Mouse (Mus musculus): ENCODE results near the gene Rgs3. TPM values are rescaled to one million over a fixed set of nuclear protein-coding genes. Genes with fewer than 3 reads are reported as not detected.

Gene Rgs3
- polyA plus RNA-seq, 1 experiment, result 92.5 TPM

DNA sequence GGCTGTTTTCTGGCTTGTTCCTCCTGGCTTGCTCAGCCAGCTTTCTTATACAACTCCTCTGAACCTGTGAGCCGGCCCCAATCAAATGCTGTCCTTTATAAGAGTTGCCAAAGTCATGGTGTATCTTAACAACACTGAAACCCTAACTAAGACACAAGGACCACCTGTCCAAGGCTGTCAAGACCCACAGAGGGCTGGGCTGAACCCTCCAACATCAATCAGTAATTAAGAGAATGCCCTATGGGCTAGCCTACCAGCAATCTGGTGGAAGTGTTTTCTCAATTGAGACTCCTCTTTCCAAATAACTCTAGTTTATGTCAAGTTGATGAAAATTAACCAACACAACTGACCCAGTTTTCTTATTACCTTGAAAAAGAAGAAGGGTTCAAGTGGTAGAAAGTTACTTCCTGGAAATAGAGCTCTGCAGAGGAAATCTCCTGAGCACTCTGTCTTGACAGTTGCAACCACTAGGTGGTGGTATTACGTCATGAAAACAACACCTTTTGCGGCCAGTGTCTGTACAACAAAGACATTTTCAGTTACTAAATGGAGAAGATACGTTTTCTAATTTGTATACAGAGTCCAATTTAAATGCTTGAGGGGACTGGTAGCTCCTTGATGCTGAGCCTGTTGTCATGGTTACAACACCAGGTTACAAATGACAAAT is 1.4 kb downstream of the Rgs3 start:
- peak; percentile 95 for DNase-seq (ENCODE audit: low read depth)
- TF ChIP-seq POLR2A (IDR thresholded peaks at IDR 0.05; ENCODE audit: borderline replicate concordance, extremely low read depth, insufficient read depth, insufficient read length, poor library complexity, severe bottlenecking) (no peak), CTCF (IDR thresholded peaks at IDR 0.05; ENCODE audit: borderline replicate concordance, extremely low read depth, insufficient read depth, insufficient read length) (peak; percentile 78; the same call in 1 of the 2 replicates)

DNA sequence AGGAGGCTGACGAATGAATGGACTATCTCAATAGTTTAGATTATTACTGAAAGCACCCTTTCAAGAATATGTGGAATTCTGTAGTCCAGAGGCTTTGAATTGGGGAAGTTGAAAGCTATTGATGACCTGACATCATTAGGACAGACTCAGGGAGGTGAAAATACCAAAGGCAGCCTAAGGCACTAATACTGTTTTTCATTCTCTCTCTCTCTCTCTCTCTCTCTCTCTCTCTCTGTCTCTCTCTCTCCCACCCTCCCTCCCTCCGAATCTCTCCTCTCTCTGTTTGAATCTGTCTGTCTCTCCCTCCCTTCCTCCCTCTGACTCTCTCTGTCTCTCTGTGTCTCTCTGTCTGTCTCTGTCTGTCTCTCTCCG is 2.0 kb downstream of the Rgs3 start:
- no peak for DNase-seq (ENCODE audit: low read depth)
- TF ChIP-seq CTCF (IDR thresholded peaks at IDR 0.05; ENCODE audit: borderline replicate concordance, extremely low read depth, insufficient read depth, insufficient read length) (no peak), POLR2A (IDR thresholded peaks at IDR 0.05; ENCODE audit: borderline replicate concordance, extremely low read depth, insufficient read depth, insufficient read length, poor library complexity, severe bottlenecking) (no peak)

DNA sequence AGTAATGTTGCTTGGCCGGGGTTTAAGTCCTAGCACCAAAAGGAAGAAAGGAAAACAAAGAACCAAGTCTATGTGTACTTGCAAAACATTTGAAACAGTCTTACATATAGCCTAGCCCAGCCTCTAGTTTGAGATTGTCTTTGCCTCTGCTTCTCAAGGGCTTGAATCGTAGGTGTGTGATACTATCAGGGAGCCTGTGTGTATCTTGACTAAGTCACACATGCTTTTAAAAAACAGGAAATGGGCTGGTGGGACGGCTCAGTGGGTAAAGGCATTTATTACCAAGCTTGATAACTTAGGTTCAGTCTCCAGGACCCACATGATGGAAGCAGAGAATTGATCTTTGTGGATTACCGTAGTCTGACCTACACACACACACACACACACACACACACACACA is 2.4 kb downstream of the Rgs3 start:
- DNase-seq (ENCODE audit: low read depth), result no peak
- no peak for TF ChIP-seq CTCF (IDR thresholded peaks at IDR 0.05; ENCODE audit: borderline replicate concordance, extremely low read depth, insufficient read depth, insufficient read length)
- no peak for TF ChIP-seq POLR2A (IDR thresholded peaks at IDR 0.05; ENCODE audit: borderline replicate concordance, extremely low read depth, insufficient read depth, insufficient read length, poor library complexity, severe bottlenecking)

DNA sequence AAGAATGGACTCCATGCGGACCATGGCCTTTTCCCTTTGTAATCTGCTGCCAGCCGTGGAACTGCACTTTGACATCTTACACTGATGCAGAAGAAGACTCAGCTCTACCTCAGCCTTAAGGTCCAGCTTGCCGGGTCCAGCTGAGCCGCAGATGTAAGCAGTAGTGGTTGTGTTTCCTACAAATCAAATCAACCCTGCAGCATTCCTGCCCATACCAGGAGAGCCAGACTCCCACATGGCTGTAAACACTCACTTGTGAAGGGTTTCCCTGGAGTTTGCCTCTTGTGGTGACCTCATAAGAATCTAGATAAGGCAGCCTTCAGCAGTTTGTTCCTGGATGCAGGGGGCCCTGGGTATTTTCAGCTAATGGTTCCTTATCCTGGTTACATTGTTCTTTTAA is 6.9 kb downstream of the Rgs3 start:
- no peak for TF ChIP-seq CTCF (IDR thresholded peaks at IDR 0.05; ENCODE audit: borderline replicate concordance, extremely low read depth, insufficient read depth, insufficient read length)
- DNase-seq (ENCODE audit: low read depth), result no peak

DNA sequence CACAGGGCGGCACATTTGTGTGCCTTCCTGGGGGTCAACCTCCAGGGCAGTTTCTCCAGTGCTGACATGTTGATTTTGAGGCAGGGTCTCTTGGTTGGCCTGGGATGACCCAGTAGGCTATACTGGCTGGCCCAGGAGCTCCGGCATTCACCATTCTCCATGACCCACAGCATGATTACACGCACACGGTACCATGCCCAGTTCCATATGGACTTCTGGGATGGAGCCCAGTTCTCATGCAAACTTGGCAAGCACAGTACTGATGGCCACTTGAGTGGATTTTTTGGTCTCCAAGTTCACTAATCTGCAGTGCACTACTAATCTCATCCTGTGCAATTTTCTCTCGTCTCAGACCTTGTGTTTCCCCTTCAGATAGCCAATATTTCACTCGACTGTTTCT is 8.0 kb downstream of the Rgs3 start:
- DNase-seq (ENCODE audit: low read depth), result no peak
- TF ChIP-seq CTCF (IDR thresholded peaks at IDR 0.05; ENCODE audit: borderline replicate concordance, extremely low read depth, insufficient read depth, insufficient read length), result no peak

DNA sequence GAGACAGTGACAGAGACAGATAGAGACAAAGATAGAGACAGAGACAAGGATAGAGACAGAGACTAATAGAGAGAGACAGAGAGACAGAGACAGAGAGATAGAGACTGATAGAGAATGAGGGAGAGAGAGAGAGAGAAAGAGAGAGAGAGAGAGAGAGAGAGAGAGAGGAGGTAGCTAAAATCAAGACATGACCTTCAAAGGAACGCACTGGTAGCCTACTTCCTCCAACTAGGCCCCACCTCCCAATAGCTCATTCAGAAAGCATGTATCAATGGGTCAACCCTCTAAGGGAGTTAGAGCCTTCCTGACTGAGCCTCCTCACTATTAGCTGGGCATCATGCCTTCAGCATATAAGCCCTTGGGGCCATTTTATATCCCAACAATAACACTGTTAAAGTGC is 8.7 kb downstream of the Rgs3 start:
- TF ChIP-seq CTCF (IDR thresholded peaks at IDR 0.05; ENCODE audit: borderline replicate concordance, extremely low read depth, insufficient read depth, insufficient read length), result no peak
- TF ChIP-seq POLR2A (IDR thresholded peaks at IDR 0.05; ENCODE audit: borderline replicate concordance, extremely low read depth, insufficient read depth, insufficient read length, poor library complexity, severe bottlenecking), result no peak
- DNase-seq (ENCODE audit: low read depth), result no peak

DNA sequence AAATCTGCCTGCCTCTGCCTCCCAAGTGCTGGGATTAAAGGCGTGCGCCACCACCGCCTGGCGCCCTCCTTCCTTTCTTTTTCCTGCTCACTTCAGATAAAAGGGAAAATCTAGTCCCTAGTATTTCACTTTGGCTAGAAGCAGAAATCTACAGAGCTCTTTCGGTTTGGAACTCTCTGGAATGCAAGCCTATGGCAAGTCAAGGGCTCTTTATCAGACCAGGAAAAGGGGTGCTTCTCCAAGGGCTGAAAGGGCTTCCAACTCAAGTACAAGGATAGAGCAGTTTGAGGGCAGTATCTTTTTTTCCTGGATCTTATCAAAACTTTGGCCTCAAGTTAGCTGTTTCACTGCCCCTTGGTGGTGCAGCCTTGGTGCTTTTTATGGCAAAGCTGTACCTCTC is 10.0 kb downstream of the Rgs3 start:
- TF ChIP-seq POLR2A (IDR thresholded peaks at IDR 0.05; ENCODE audit: borderline replicate concordance, extremely low read depth, insufficient read depth, insufficient read length, poor library complexity, severe bottlenecking) (no peak), CTCF (IDR thresholded peaks at IDR 0.05; ENCODE audit: borderline replicate concordance, extremely low read depth, insufficient read depth, insufficient read length) (no peak)

DNA sequence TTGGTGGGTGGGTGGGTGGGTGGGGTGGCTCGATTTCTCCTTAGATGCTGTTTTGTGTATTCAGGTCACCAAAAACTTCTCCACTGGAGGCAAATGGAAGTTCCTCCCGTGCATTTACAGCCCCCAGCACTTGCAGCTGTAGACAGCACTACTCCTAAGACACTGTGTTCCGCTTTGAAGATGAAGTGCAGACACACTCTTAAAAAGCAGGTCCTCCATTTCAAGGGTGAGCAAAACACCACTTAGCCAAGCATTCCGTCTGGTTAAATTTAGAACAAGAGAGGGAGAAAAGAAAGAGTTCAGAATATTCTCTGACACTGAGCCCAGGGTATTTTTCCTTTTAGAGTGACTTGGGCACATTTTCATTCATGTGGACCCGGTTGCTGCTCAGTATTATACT is 10.4 kb downstream of the Rgs3 start:
- DNase-seq (ENCODE audit: low read depth), result no peak

More for the DNA sequence above, 10.0 kb downstream of the Rgs3 start:
- DNase-seq (ENCODE audit: low read depth), result no peak

DNA sequence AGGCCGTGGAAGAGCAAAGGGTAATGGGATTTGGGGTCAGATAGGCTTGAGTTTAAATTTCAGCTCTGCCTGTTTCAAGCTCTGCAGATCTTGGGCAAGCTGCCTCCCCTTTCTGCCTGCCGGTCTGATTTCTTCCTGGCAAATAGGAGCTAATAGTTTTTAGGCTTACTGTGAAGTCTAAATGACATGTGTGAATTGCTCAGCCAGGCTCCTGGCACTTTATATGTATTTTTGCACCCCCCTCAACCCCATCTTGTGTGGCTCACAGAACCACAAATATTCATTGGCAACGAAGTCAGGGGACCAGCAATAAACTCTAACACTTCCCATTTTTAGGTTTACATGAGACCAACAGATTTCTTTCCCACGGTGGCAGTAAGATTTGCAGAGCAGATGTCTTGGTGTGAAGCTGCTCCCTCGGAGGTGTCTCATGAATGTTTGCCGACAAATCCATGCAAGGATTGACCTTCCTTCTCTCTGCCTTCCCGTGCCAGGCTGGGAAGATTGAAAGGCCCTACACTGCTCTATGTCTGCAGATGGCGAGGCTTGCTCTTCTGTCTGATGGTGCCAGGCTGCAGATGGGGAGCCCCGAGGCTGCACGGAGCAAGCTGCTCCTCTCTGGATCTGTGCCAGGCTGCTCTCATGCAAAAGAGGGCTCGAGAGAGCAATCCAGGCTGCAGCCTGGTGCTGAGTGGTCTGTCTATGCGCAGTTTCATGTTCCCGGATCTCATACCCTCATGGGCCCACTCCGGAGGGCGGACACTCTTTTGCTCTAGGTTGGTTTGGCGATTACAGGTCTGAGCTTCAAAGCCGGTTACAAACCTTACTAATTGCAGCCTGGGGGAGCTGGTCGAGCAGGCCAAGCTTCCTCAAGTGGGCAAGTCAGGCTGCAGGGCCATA is 23.0 kb downstream of the Rgs3 start:
- TF ChIP-seq POLR2A (IDR thresholded peaks at IDR 0.05; ENCODE audit: borderline replicate concordance, extremely low read depth, insufficient read depth, insufficient read length, poor library complexity, severe bottlenecking) (no peak), CTCF (IDR thresholded peaks at IDR 0.05; ENCODE audit: borderline replicate concordance, extremely low read depth, insufficient read depth, insufficient read length) (no peak)
- peak; percentile 97 for DNase-seq (ENCODE audit: low read depth)

More for the DNA sequence above, 10.4 kb downstream of the Rgs3 start:
- TF ChIP-seq POLR2A (IDR thresholded peaks at IDR 0.05; ENCODE audit: borderline replicate concordance, extremely low read depth, insufficient read depth, insufficient read length, poor library complexity, severe bottlenecking), result no peak
- TF ChIP-seq CTCF (IDR thresholded peaks at IDR 0.05; ENCODE audit: borderline replicate concordance, extremely low read depth, insufficient read depth, insufficient read length), result no peak

DNA sequence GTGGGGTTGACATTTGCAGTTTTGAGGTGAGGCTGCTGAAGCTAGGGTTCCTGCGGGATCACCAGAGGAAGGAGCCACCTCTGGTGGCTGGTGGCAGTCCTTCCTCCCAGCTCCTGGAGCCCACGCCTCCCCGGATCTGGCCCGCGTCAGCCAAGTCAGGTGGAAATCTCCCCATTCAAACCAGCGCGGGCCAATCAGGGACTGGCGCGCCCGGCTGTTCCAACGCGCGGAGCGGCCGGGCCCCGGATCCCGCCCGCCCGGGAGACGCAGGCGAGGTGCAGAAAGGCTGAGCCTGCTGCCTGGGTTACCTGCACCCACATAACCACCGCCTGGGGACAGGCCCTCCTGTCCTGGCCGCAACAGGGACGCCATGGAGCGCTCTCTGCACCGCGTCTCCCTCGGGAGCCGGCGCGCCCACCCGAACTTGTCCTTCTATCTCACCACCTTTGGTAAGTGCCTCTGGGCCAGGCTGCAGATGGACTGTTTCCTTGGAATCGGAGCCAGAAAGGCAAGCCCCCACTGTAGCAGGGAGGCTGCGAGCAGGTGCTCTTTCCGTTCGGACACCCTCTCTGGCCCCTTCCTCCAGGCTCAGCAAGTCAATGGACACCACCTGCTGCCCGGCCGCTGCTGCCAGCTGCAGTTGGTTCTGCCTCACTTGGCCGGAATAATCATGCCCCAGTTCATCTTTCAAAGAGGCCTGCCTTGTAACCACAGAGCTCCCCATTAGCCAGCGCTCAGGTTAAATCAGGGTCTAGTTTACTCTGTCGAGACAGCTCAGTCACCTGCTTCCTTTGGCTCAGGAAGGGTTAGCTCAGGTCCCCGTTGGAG is 23.8 kb downstream of the Rgs3 start:
- peak; percentile 93 for DNase-seq (ENCODE audit: low read depth)
- TF ChIP-seq POLR2A (IDR thresholded peaks at IDR 0.05; ENCODE audit: borderline replicate concordance, extremely low read depth, insufficient read depth, insufficient read length, poor library complexity, severe bottlenecking), result peak; percentile 43; the same call in 1 of the 2 replicates
- TF ChIP-seq CTCF (IDR thresholded peaks at IDR 0.05; ENCODE audit: borderline replicate concordance, extremely low read depth, insufficient read depth, insufficient read length), result peak; percentile 10; the same call in 1 of the 2 replicates

DNA sequence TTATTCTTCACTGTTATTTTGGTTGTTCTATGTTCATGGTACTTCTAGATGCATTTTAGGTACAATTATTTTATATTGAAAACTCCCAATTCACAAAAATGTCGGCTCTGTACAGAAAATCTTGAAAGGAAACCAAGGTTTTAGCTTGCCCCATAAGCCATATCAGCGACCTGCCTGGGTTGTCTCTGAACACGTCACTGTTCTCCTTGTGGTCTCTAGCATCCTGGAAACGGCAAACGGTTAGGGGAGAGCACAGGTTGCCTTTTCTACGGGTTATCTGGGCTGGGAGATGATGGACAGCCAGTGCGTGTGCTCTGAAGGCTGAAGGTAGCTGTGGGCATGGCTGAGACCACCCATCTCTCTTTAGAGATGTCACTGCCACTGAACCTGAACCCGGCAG is 27.4 kb downstream of the Rgs3 start:
- no peak for DNase-seq (ENCODE audit: low read depth)
- TF ChIP-seq POLR2A (IDR thresholded peaks at IDR 0.05; ENCODE audit: borderline replicate concordance, extremely low read depth, insufficient read depth, insufficient read length, poor library complexity, severe bottlenecking) (no peak), CTCF (IDR thresholded peaks at IDR 0.05; ENCODE audit: borderline replicate concordance, extremely low read depth, insufficient read depth, insufficient read length) (no peak)

Data from brain, embryonic 14.5 days (tissue).